Mouse (Mus musculus) neural tube, embryonic 11.5 days (tissue): ENCODE measurements at regions not wholly inside any gene's neighbourhood (a gene's known extent, or its start where the extent isn't known, plus 50 kb on each side); places are given as distances from the start of the nearest gene placed in this dataset.

Experiments
- ATAC-seq: fragments of 200-750 bp; cut with Nextera tagmentation; 2 replicates; pipeline ENCODE4 v1.8.0; 2017; ENCODE audit warnings: moderate number of reproducible peaks, mild to moderate bottlenecking, moderate TSS enrichment, moderate library complexity; ENCODE audit not compliant: insufficient read depth, low FRiP score, low TSS enrichment
- DNase-seq: peaks from one replicate; pipeline ENCODE4 v3.0.0-alpha.2; 2015; ENCODE audit warnings: low spot score
- H3K27ac ChIP-seq: fragments of 300-500 bp; sonication (generic); 2 replicates; pipeline ENCODE4 v1.5.1; 2014; ENCODE audit warnings: low read depth, mild to moderate bottlenecking, low read length
- H3K27me3 ChIP-seq: fragments of 300-500 bp; sonication (generic); 2 replicates; pipeline ENCODE4 v1.6.1; 2014; ENCODE audit warnings: mild to moderate bottlenecking, low read length, mixed read lengths; ENCODE audit not compliant: control insufficient read depth, insufficient read depth
- H3K36me3 ChIP-seq: fragments of 300-500 bp; sonication (generic); 2 replicates; pipeline ENCODE4 v1.6.1; 2014; ENCODE audit warnings: mild to moderate bottlenecking, low read length, moderate library complexity, mixed read lengths; ENCODE audit not compliant: control insufficient read depth, insufficient read depth
- H3K4me1 ChIP-seq: fragments of 300-500 bp; sonication (generic); 2 replicates; pipeline ENCODE4 v1.6.1; 2014; ENCODE audit warnings: low read length, mixed read lengths; ENCODE audit not compliant: control insufficient read depth, insufficient read depth
- H3K4me2 ChIP-seq: fragments of 300-500 bp; sonication (generic); 2 replicates; pipeline ENCODE4 v1.6.1; 2014; ENCODE audit warnings: low read depth, mild to moderate bottlenecking, moderate library complexity
- H3K4me3 ChIP-seq: fragments of 300-500 bp; sonication (generic); 2 replicates; pipeline ENCODE4 v1.5.1; 2014; ENCODE audit warnings: low read depth, low read length
- H3K9ac ChIP-seq: fragments of 300-500 bp; sonication (generic); 2 replicates; pipeline ENCODE4 v1.6.1; 2014; ENCODE audit warnings: mild to moderate bottlenecking, low read length
- H3K9me3 ChIP-seq: fragments of 300-500 bp; sonication (generic); 2 replicates; pipeline ENCODE4 v1.6.1; 2016; ENCODE audit warnings: low read length; ENCODE audit not compliant: control insufficient read depth
- WGBS: fragments of 180-500 bp; shearing (Covaris S2); extraction: QIAGEN DNeasy Blood & Tissue Kit; methylation state at CpG from one replicate; pipeline ENCODE4 v1.1.7; 2014; 5-methylcytosine and 5-hydroxymethylcytosine counted together

DNA sequence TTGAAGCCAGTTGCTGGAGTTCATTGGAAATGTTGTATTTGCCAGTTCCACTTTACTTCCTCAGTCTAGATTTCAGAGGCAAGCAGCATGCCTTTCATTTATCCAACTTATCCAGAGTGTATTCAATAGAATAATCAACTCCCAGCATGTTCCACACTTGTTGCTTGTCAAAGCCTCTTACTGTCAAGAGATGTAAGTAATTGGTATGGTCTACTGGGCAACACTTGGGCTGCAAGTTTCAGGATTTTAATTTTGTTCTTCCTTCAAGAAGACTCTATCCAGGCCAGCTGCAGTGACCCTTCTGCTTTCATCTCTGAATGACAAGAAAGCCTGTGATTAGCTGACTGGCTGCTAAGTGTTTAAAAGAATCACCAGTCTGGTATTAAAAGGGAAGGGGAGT, 3131.6 kb upstream of the Lrrc6 start:
- Histone ChIP-seq H3K9ac (no peak overlapping the region), H3K4me3 (no peak overlapping the region), H3K4me2 (no peak overlapping the region), H3K36me3 (no peaks in the 10 kb centered on the region), H3K27ac (no peak overlapping the region), H3K9me3 (no peaks in the 10 kb centered on the region), H3K27me3 (no peaks in the 10 kb centered on the region), H3K4me1 (no peaks in the 10 kb centered on the region)
- ATAC-seq (no peak), DNase-seq (no peak)

DNA sequence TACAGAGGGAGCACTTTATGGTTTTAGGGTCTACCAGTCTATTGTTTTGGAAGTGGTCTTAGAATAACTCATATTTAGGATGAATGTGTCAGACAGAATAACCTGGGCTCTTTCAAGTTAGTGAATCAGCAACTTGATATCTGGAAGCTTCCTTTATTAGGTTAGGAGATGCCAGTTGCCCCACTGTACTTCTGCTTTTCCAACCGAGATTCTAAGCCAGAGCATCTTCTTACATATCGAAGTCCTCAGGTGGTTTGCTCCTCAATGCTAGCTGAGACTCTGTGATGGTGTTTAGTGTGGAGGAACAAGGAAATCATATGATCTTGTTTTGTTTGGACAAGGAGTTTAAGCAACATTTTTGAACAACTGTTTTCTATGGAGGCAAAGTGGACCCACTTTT, 3117.3 kb upstream of the Lrrc6 start:
- ATAC-seq = no peak
- no peak for DNase-seq
- Histone ChIP-seq H3K4me1 (no peaks in the 10 kb centered on the region), H3K9ac (no peak overlapping the region), H3K9me3 (no peaks in the 10 kb centered on the region), H3K27ac (no peak overlapping the region), H3K27me3 (no peaks in the 10 kb centered on the region), H3K36me3 (no peaks in the 10 kb centered on the region), H3K4me3 (no peak overlapping the region), H3K4me2 (no peak overlapping the region)
- 84% methylated on average over 2 of the region's 2 CpGs for WGBS

DNA sequence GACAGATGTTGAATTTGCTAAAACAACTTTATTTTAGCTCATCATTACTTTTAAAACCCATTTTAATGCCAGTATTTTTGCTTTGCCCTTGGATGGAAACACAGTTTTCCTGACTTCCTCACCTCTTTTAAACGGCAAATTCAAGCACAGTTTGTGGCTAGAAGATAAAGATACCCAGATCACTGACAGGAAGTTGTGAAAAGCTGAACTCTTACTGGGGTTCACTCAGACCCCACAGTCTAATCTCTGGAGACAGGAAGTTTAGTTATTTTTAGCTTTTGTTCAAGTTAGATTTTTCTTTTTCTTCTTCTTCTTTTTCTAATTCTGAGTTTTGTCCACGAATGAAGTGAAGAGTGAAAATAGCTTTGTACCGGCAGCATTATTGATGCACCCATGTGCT, 3113.3 kb upstream of the Lrrc6 start:
- Histone ChIP-seq H3K9ac (no peak overlapping the region), H3K27ac (no peak overlapping the region), H3K4me2 (no peak overlapping the region), H3K4me3 (no peak overlapping the region), H3K9me3 (no peaks in the 10 kb centered on the region), H3K36me3 (no peaks in the 10 kb centered on the region), H3K27me3 (no peaks in the 10 kb centered on the region), H3K4me1 (no peaks in the 10 kb centered on the region)
- no peak for ATAC-seq
- WGBS = 84% methylated on average over 3 of the region's 3 CpGs
- DNase-seq = no peak

DNA sequence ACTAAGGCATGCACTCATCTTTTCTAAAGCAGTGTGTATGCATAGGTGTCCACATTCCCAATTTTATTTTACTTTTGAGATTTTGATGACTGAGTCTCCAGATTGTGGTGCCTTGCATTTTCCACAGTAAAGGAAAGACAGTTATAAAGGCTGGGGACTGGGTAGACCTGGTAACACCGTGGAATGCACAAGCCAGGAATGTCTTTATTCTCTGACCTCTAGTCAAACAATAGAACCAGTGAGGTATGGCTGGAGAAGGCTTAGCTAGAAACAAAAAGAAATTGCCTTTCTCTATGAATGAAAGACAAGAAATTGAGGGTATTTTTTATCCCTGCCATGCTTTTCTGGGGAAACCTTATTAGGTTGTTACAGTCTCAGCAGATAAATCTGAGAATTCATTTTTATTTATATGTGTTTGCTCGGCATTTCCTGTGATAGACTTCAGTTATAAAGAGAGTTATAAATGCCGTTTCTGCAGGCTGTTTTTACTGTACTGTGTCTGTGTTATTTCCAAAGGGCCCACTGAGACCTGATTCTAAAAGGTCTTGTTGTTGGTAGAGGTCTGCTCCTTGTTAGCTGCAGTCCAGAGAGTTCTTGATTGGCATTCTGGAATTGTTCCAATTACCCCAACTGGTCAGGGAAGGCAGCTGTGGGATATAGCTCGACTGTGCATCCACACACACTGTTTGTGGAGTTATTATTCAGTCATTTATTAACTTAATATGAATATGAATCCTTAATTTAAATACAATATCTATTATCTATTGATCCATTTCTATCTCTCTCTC, 3090.7 kb upstream of the Lrrc6 start:
- no peak for ATAC-seq
- no peak overlapping the region for H3K9ac ChIP-seq
- WGBS = 31% methylated on average over 4 of the region's 4 CpGs
- H3K27me3 ChIP-seq = no peaks in the 10 kb centered on the region
- H3K4me1 ChIP-seq = peaks cover 2% of the 10 kb centered on the region; the same call in 1 of the 2 replicates
- H3K9me3 ChIP-seq = no peaks in the 10 kb centered on the region
- no peak overlapping the region for H3K4me3 ChIP-seq
- no peak for DNase-seq
- H3K27ac ChIP-seq = no peak overlapping the region
- H3K36me3 ChIP-seq = no peaks in the 10 kb centered on the region
- H3K4me2 ChIP-seq = no peak overlapping the region

DNA sequence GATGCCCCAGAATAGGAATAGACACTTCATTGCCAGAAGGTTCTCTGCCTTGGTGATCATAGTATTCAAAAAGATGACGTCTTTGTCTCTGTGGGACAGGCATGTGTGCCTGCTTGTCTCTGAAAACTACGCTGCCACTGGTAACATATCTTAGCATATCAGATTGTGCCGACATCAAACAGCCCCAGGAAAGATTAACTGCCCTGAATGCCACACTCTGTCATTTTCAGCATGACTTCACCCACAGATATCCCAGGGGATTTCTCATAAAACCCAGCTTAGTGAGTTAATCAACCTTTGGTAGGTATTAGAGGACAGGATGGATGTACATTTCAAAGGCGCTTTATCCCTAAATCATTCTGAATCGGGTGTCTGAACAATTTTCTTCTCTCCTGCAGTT, 3087.4 kb upstream of the Lrrc6 start:
- DNase-seq (no peak), ATAC-seq (no peak)
- H3K4me1 ChIP-seq = peaks cover 2% of the 10 kb centered on the region; the same call in 1 of the 2 replicates
- H3K9me3 ChIP-seq = no peaks in the 10 kb centered on the region
- H3K36me3 ChIP-seq = no peaks in the 10 kb centered on the region
- no peak overlapping the region for H3K9ac ChIP-seq
- 52% methylated on average over 5 of the region's 5 CpGs for WGBS
- no peaks in the 10 kb centered on the region for H3K27me3 ChIP-seq
- no peak overlapping the region for H3K4me2 ChIP-seq
- H3K4me3 ChIP-seq = no peak overlapping the region
- no peak overlapping the region for H3K27ac ChIP-seq

DNA sequence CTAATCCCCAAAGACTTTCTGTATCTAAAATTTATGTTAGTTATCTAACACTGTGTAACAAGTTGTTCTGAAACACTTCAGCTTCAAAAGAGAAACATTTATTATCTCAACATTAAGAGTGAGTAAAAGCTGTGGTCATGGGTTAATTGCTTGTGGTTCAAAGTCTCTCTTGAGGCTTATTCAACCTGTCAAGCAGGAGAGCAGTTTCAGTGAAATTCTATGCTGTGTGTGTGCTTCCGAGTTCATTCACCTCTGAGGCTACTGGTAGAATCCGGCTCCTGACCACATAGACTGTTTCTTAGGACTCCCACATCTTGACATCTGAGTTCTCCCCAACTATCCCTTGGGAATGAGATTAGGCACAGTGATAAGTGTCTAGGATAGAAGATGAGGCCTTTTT, 3076.0 kb upstream of the Lrrc6 start:
- Histone ChIP-seq H3K4me1 (no peaks in the 10 kb centered on the region), H3K4me2 (no peak overlapping the region), H3K9me3 (no peaks in the 10 kb centered on the region), H3K36me3 (no peaks in the 10 kb centered on the region), H3K27ac (no peak overlapping the region), H3K4me3 (no peak overlapping the region), H3K27me3 (no peaks in the 10 kb centered on the region), H3K9ac (no peak overlapping the region)
- DNase-seq (no peak), ATAC-seq (no peak)
- WGBS = 48% methylated on average over 2 of the region's 2 CpGs

DNA sequence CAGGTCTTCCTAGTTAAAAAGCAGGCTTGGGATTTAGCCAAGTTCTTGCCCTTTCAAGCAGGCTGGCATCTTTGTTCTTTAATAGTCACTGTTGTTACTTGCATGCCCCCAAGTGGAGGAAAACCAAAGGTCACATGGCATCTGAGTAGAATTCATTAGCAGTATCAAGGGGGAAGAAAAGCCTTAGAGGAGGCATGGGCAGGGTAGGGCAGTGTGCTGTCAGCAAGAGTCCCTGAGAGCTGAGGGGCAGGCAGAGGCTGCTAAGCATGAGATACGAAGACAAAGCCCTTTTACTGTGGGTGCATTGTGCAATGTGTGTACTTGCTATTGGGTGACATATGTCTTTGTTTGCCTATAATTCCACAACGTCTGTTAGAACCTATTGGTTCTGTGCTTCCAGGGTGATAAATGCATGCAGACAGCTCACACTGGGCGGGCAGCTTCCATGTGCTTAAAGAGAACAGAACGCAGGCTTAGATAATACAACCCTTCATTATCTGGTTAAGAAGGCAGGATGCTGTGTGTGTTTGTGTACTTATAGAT, 3075.0 kb upstream of the Lrrc6 start:
- Histone ChIP-seq H3K4me3 (no peak overlapping the region), H3K4me2 (no peak overlapping the region)

DNA sequence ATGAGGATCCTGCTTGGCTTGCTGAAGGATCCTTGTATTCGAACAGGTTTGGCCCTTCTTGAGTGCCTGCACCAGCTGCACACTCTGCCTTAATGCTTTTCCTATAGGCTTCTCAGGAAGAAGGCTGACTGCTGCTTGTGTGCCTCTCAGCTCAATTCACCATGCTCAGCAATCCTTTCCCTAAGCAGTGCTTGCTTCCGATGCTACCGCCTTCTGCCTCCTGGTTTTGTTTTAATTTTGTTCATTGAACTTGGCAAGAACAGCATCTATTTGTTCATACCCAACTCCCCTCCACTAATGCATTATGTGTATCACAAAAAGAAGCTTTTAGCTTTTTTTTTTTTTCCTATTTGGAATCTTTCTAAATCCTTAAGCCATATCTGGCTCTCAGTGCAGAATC, 3053.5 kb upstream of the Lrrc6 start:
- H3K27me3 ChIP-seq = no peaks in the 10 kb centered on the region
- no peak for ATAC-seq
- H3K36me3 ChIP-seq = no peaks in the 10 kb centered on the region
- 91% methylated on average over 3 of the region's 3 CpGs for WGBS
- H3K9ac ChIP-seq = no peak overlapping the region
- no peaks in the 10 kb centered on the region for H3K4me1 ChIP-seq
- no peak overlapping the region for H3K27ac ChIP-seq
- DNase-seq = no peak
- H3K4me2 ChIP-seq = no peak overlapping the region
- H3K9me3 ChIP-seq = no peaks in the 10 kb centered on the region
- H3K4me3 ChIP-seq = no peak overlapping the region

More for the DNA sequence above, 3075.0 kb upstream of the Lrrc6 start:
- Histone ChIP-seq H3K9ac (no peak overlapping the region), H3K4me1 (no peaks in the 10 kb centered on the region), H3K27ac (no peak overlapping the region), H3K36me3 (no peaks in the 10 kb centered on the region), H3K27me3 (no peaks in the 10 kb centered on the region), H3K9me3 (no peaks in the 10 kb centered on the region)
- DNase-seq (peak; percentile 70), ATAC-seq (peak; percentile 94)
- 24% methylated on average over 4 of the region's 4 CpGs for WGBS

DNA sequence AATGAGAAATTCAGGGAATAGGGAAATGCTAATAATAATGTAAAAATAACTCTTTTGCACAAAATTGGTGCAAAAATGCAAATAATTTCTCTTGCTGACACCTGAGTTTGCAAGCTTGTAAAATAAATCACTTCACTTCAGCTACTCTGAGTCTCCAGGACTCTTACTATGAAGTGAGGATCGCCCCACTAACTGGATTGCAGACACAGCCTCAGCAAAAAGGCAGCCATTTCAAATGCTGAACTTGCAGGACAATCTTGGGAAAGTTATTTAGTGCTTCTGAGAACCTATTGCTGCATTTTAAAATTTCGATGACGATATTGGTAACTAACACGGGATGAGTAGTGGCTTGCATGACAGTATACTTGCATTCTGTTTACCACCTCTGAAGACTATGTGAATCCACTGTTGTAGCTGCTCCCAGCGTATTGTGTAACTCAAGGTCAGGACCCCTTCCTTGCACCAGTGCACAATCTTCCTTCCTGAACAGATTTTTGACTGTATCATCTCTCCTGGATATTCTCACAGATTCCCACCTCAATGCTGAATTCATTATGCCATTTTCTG, 3051.4 kb upstream of the Lrrc6 start:
- no peak for ATAC-seq
- Histone ChIP-seq H3K9me3 (no peaks in the 10 kb centered on the region), H3K4me2 (no peak overlapping the region), H3K9ac (no peak overlapping the region), H3K36me3 (no peaks in the 10 kb centered on the region), H3K4me3 (no peak overlapping the region), H3K4me1 (no peaks in the 10 kb centered on the region), H3K27me3 (no peaks in the 10 kb centered on the region), H3K27ac (no peak overlapping the region)
- DNase-seq = no peak
- WGBS = 84% methylated on average over 5 of the region's 5 CpGs
